Mouse (Mus musculus) lung, embryonic 16.5 days (tissue): ENCODE data around the gene Adh6b. TPM values are rescaled to one million over a fixed set of nuclear protein-coding genes. Genes with fewer than 3 reads are reported as not detected.

ENCODE experiments used
- ATAC-seq: fragments of 200-750 bp; cut with Nextera tagmentation; 2 replicates; pipeline ENCODE4 v1.8.0; 2017; ENCODE audit warnings: low read depth, mild to moderate bottlenecking, moderate library complexity
- H3K27ac ChIP-seq: fragments of 300-500 bp; sonication (generic); 2 replicates; pipeline ENCODE4 v1.5.1; 2014; ENCODE audit warnings: mild to moderate bottlenecking, control low read depth, low read length
- H3K27me3 ChIP-seq: fragments of 300-500 bp; sonication (generic); 2 replicates; pipeline ENCODE4 v1.6.1; 2014; ENCODE audit warnings: low read depth, low read length, mixed read lengths; ENCODE audit not compliant: control insufficient read depth, insufficient read depth
- H3K36me3 ChIP-seq: fragments of 300-500 bp; sonication (generic); 2 replicates; pipeline ENCODE4 v1.6.1; 2014; ENCODE audit warnings: low read length; ENCODE audit not compliant: control insufficient read depth, insufficient read depth
- H3K4me1 ChIP-seq: fragments of 300-500 bp; sonication (generic); replicated peaks from 2 replicates; pipeline ENCODE4 v1.6.1; 2014; ENCODE audit warnings: low read length, mixed read lengths; ENCODE audit not compliant: control insufficient read depth, insufficient read depth
- H3K4me2 ChIP-seq: fragments of 300-500 bp; sonication (generic); 2 replicates; pipeline ENCODE4 v1.6.1; 2014; ENCODE audit warnings: low read depth, low read length, control low read depth
- H3K4me3 ChIP-seq: fragments of 300-500 bp; sonication (generic); 2 replicates; pipeline ENCODE4 v1.5.1; 2014; ENCODE audit warnings: mild to moderate bottlenecking, low read length, control low read depth
- H3K9ac ChIP-seq: fragments of 300-500 bp; sonication (generic); 2 replicates; pipeline ENCODE4 v1.6.1; 2014; ENCODE audit warnings: low read length, control low read depth
- H3K9me3 ChIP-seq: fragments of 300-500 bp; sonication (generic); 2 replicates; pipeline ENCODE4 v1.6.1; 2016; ENCODE audit warnings: low read length; ENCODE audit not compliant: control insufficient read depth
- WGBS: fragments of 180-500 bp; shearing (Covaris S2); extraction: QIAGEN DNeasy Blood & Tissue Kit; methylation state at CpG from one replicate; pipeline ENCODE4 v1.1.7; 2014; 5-methylcytosine and 5-hydroxymethylcytosine counted together
- polyA plus RNA-seq: library from polyadenylated mRNA; unstranded; fragments of >200 nt; fragmentation: Nextera tagmentation; extraction: Ambion mirVana; gene quantifications from 2 replicates; pipeline ENCODE4 v1.2.1, GENCODE M21; 2015

The Adh6b gene
- polyA plus RNA-seq, 1 experiment from 2014 or later = 0.14 TPM

DNA sequence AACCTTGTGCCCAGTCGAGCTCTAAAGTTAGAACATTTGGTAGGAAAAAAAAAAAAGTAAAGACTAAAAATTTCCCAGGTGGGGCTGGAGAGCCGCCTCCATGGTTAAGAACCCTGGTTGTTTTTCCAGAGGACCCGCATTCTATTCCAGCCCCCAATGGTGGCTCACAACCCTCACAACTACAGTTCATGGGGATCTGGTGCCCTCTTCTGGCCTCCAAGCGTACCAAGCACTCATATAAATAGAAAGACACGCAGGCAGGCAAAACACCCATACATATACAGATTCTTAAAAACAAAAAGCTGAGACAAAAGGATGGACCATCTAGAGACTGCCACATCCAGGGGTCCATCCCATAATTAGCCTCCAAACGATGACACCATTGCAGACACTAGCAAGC is 30.6 kb upstream of the Adh6b start:
- H3K9ac ChIP-seq = no peak overlapping the region
- H3K9me3 ChIP-seq = no peaks in the 10 kb centered on the region
- no peak overlapping the region for H3K27ac ChIP-seq
- no peak overlapping the region for H3K4me2 ChIP-seq
- H3K27me3 ChIP-seq = no peaks in the 10 kb centered on the region
- no peaks in the 10 kb centered on the region for H3K36me3 ChIP-seq
- ATAC-seq = no peak
- peaks cover 7% of the 10 kb centered on the region for H3K4me1 ChIP-seq
- no peak overlapping the region for H3K4me3 ChIP-seq
- WGBS = 89% methylated on average over 6 of the region's 6 CpGs

DNA sequence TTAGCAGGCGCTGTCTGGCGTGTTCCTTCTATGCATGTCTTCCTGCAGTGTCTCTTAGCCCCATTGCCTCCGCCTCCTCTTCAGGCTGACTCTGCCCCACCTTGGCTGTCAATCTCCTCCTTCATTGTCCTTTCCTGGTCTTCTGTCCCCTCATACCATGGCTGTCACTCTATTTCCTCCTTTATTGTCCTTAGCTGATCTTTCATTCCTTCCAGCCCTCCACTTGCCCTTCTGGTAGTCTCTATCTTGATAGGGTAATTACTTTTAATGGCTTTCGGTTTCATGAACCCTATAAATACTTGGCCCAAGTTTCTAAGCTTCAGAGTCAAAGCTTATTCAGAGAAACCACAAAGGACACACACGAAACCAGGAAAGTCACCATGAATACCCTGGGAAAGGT is 28.6 kb upstream of the Adh6b start, which contains the start of gene Adh6a:
Gene Adh6a (plus strand): TSS at position 322 of the 400 bp plus-strand sequence.
- Histone ChIP-seq H3K9me3 (no peaks in the 10 kb centered on the region), H3K27me3 (no peaks in the 10 kb centered on the region), H3K36me3 (no peaks in the 10 kb centered on the region), H3K4me2 (no peak within 1 kb of the TSS), H3K4me3 (no peak within 1 kb of the TSS), H3K4me1 (0 out of 2 replicates have a peak, but pooled peaks cover 2% of the 10 kb centered on the region), H3K27ac (no peak within 1 kb of the TSS), H3K9ac (no peak within 1 kb of the TSS)
- WGBS = 87% methylated on average over 5 of the region's 5 CpGs
- no peak for ATAC-seq

DNA sequence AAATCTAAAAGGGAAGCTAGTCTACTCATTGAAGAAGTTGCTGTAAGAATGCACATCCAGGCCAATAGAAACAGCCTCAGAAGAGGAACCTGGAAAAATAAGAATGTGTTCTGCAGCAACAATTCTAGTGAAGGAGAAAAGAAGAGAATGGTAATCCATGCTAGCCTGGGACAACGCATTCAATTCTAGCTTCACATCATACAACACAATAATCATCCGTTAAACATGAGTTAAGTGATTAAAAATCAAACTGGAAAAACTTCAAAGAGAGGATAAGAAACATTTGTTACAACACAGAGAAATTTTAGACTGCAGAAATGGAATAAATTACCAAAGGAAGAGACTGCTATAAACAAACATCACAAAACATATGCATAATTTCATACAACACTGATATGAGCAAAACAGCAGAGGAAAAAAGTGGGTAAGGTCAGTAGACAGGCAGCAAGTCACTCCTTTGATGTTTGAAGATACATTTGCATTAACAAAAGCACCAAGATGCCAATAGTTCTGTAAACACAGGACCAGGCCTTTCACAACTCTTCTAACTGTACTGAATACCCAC is 24.6 kb upstream of the Adh6b start:
- Histone ChIP-seq H3K36me3 (no peaks in the 10 kb centered on the region), H3K4me2 (no peak overlapping the region), H3K27ac (peak overlapping the region; percentile 63), H3K9ac (no peak overlapping the region), H3K27me3 (no peaks in the 10 kb centered on the region), H3K9me3 (no peaks in the 10 kb centered on the region), H3K4me1 (0 out of 2 replicates have a peak, but pooled peaks cover 2% of the 10 kb centered on the region), H3K4me3 (no peak overlapping the region)
- 39% methylated on average over 2 of the region's 2 CpGs for WGBS
- peak; percentile 92 for ATAC-seq

DNA sequence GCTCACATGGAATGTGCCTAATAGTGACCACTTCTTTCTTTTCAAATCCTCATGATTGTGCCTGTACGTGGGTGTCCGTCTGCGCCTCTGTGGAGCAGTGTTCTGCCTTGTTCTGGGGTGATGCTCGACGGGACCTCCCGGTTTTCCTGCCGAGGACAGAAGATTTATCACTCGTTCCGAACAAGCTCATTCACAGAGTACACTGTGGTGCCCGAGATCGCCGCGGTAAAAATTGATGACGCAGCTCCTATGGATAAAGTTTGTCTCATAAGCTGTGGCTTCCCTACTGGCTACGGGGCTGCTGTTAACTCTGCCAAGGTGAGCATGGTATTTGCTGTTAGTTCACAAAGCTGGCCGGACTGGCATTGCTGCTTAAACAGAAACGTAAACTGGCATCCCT is 16.6 kb upstream of the Adh6b start:
- no peaks in the 10 kb centered on the region for H3K36me3 ChIP-seq
- H3K9ac ChIP-seq = no peak overlapping the region
- ATAC-seq = no peak
- H3K27ac ChIP-seq = no peak overlapping the region
- no peaks in the 10 kb centered on the region for H3K27me3 ChIP-seq
- H3K4me3 ChIP-seq = no peak overlapping the region
- WGBS = 93% methylated on average over 17 of the region's 17 CpGs
- H3K9me3 ChIP-seq = peaks cover 6% of the 10 kb centered on the region; the same call in 1 of the 2 replicates
- no peaks in the 10 kb centered on the region for H3K4me1 ChIP-seq
- no peak overlapping the region for H3K4me2 ChIP-seq

DNA sequence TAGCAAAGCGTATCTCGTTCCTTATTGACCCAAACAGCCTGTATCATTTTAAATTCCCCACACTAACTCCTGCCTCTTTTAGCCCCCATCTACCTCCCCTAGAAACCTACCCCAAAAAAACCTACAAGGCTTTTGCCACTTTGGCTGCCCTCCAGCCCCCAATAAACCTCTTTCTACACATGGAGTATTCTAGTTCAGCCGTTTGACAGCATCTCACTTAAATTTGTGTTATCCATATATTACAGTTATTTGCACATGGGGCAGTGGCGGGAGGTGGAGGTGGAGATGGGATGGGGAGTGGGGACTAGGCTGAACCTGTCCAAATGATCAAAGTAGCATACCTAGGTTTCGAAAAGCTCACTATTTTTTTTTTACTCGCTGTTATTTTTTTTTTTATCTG is 16.1 kb upstream of the Adh6b start:
- no peak overlapping the region for H3K27ac ChIP-seq
- H3K4me1 ChIP-seq = no peaks in the 10 kb centered on the region
- H3K36me3 ChIP-seq = no peaks in the 10 kb centered on the region
- no peaks in the 10 kb centered on the region for H3K27me3 ChIP-seq
- no peak overlapping the region for H3K9ac ChIP-seq
- peaks cover 6% of the 10 kb centered on the region; the same call in 1 of the 2 replicates for H3K9me3 ChIP-seq
- H3K4me3 ChIP-seq = no peak overlapping the region
- 92% methylated on average over 6 of the region's 6 CpGs for WGBS
- no peak for ATAC-seq
- H3K4me2 ChIP-seq = no peak overlapping the region

DNA sequence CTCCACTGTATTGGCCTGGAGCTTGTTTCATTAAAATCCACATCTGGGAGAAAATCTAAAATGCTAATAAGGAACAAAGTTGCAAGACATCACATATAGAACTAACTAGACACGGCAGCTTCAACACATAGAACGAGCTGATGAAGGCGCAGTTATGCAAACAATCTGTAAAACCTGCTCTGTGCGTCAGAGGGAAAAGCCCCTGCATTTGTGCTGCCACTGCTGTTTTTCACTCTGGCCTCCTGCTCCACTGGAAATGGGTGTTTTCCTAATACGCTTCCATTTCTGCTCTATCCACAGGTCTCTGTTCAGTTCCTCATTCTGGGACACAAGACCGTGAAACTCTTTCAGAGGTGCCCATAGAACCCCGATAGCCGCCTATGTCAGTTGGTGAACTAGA is 7.7 kb upstream of the Adh6b start:
- no peaks in the 10 kb centered on the region for H3K36me3 ChIP-seq
- 61% methylated on average over 8 of the region's 8 CpGs for WGBS
- no peak overlapping the region for H3K9ac ChIP-seq
- 0 out of 2 replicates have a peak overlapping the region, but pooled peaks have one; percentile 1 for H3K4me2 ChIP-seq
- no peak overlapping the region for H3K4me3 ChIP-seq
- H3K27ac ChIP-seq = no peak overlapping the region
- H3K4me1 ChIP-seq = peaks cover 8% of the 10 kb centered on the region; the same call in 1 of the 2 replicates
- no peaks in the 10 kb centered on the region for H3K27me3 ChIP-seq
- ATAC-seq = no peak
- H3K9me3 ChIP-seq = no peaks in the 10 kb centered on the region

DNA sequence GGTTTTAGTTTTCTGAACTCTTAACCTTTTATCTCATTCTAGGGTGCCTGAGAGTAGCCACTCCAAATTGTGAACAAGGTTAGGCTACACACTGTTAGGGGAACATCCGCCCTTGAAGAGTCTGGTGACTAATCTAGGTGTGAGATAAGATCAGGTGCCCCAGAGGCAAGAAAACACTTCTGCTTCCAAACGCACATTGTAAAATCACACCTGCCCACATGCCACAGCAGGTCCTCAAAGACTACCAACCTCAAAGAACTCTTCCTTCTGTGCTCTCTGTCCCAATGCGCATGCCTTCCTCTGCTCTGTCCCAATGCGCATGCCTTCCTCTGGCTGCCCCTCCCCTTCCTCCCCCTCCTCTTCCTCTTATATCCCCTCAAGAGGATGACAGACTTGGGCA is 7.3 kb upstream of the Adh6b start:
- Histone ChIP-seq H3K27ac (no peak overlapping the region), H3K4me2 (0 out of 2 replicates have a peak overlapping the region, but pooled peaks have one; percentile 1), H3K4me1 (peaks cover 8% of the 10 kb centered on the region; the same call in 1 of the 2 replicates), H3K9ac (no peak overlapping the region), H3K36me3 (no peaks in the 10 kb centered on the region), H3K27me3 (no peaks in the 10 kb centered on the region), H3K4me3 (no peak overlapping the region), H3K9me3 (no peaks in the 10 kb centered on the region)
- WGBS = 55% methylated on average over 4 of the region's 4 CpGs
- ATAC-seq = peak; percentile 42; the same call in 1 of the 2 replicates

DNA sequence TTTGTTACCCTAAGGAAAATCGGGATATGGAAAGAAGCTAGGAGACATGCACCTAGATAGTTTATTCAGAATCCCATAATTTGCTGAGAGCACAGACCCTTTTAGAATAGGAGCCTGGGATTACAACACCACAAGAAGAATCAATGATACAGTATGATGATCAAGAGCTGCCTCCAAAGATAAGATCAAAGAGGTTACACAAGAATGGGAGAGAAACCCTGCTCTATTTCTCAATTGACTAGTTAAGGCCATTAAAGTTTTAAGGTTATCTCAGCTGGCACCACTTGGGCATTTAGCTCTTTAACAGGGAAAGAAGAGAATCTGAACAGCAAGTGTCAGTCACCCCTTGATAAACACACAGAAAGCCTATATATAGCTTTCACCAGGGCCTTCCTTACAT is 6.0 kb upstream of the Adh6b start:
- no peak for ATAC-seq
- no peak overlapping the region for H3K27ac ChIP-seq
- H3K36me3 ChIP-seq = no peaks in the 10 kb centered on the region
- no peak overlapping the region for H3K9ac ChIP-seq
- H3K4me1 ChIP-seq = peaks cover 8% of the 10 kb centered on the region; the same call in 1 of the 2 replicates
- no peaks in the 10 kb centered on the region for H3K27me3 ChIP-seq
- H3K4me2 ChIP-seq = no peak overlapping the region
- WGBS = 71% methylated on average over 1 of the region's 1 CpGs
- H3K4me3 ChIP-seq = no peak overlapping the region
- no peaks in the 10 kb centered on the region for H3K9me3 ChIP-seq

DNA sequence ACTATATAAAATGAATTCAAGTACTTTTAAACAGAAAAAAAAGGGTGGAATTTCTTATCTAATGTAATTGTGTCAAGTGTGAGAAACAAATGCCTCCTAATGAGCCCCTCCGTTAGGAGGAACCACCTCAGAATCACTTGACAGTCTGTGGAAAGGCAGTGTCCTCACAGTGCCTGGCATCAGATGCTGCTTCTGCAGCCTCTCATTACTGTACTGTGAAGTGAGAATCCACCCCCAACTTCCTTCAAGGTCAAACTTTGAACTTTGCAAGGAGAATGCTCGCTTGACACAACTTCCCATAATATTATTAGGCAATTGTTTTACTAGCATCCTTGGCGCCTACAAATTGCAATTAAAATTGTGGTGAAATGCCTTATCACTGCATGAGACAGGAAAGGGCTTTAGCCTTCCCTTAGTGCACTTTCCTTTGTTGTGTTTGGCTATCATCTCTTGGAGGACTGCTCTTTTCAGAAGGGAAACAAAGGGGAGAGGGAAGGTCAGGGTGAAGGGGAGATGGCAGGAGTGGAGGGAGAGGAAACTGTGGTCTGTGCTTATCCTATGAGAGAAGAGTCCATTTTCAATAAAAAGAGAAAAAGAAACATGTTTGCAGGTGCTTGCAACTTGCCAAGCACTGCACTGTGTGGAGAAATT is 5.3 kb upstream of the Adh6b start:
- ATAC-seq = no peak
- 49% methylated on average over 3 of the region's 3 CpGs for WGBS
- no peaks in the 10 kb centered on the region for H3K9me3 ChIP-seq
- no peak overlapping the region for H3K4me3 ChIP-seq
- H3K9ac ChIP-seq = no peak overlapping the region
- no peak overlapping the region for H3K4me2 ChIP-seq
- H3K27me3 ChIP-seq = no peaks in the 10 kb centered on the region
- H3K4me1 ChIP-seq = peaks cover 8% of the 10 kb centered on the region; the same call in 1 of the 2 replicates
- no peak overlapping the region for H3K27ac ChIP-seq
- H3K36me3 ChIP-seq = no peaks in the 10 kb centered on the region
